Mouse (Mus musculus): ENCODE results near the gene Utrn.

Utrn gene

GRCm38 (mm10) chr10:12735695-12736094, 133.5 kb downstream of the Utrn start:
- DNase-seq (ENCODE audit: low read depth, low spot score) = no peak

- DNase-seq (ENCODE audit: low read depth, low spot score) = no peak
Measured at GRCm38 (mm10) chr10:12731459-12731858, 137.7 kb downstream of the Utrn start.

- no peak for DNase-seq (ENCODE audit: low read depth, low spot score)
Measured at GRCm38 (mm10) chr10:12729635-12730034, 139.5 kb downstream of the Utrn start.

GRCm38 (mm10) chr10:12729033-12729432, 140.1 kb downstream of the Utrn start:
- no peak for DNase-seq (ENCODE audit: low read depth, low spot score)

- DNase-seq (ENCODE audit: low read depth, low spot score) = no peak
Measured at GRCm38 (mm10) chr10:12727881-12728280, 141.3 kb downstream of the Utrn start.

- no peak for DNase-seq (ENCODE audit: low read depth, low spot score)
Measured at GRCm38 (mm10) chr10:12726041-12726608, 143.0 kb downstream of the Utrn start.

- DNase-seq (ENCODE audit: low read depth, low spot score) = no peak
Measured at GRCm38 (mm10) chr10:12724247-12725001, 144.7 kb downstream of the Utrn start.

- DNase-seq (ENCODE audit: low read depth, low spot score) = no peak
Measured at GRCm38 (mm10) chr10:12723269-12723668, 145.9 kb downstream of the Utrn start.

GRCm38 (mm10) chr10:12722111-12722510, 147.1 kb downstream of the Utrn start:
- no peak for DNase-seq (ENCODE audit: low read depth, low spot score)

GRCm38 (mm10) chr10:12718386-12718785, 150.8 kb downstream of the Utrn start:
- no peak for DNase-seq (ENCODE audit: low read depth, low spot score)

GRCm38 (mm10) chr10:12717381-12717780, 151.8 kb downstream of the Utrn start:
- DNase-seq (ENCODE audit: low read depth, low spot score) = no peak

- DNase-seq (ENCODE audit: low read depth, low spot score) = no peak
Measured at GRCm38 (mm10) chr10:12716657-12717327, 152.4 kb downstream of the Utrn start.

- DNase-seq (ENCODE audit: low read depth, low spot score) = no peak
Measured at GRCm38 (mm10) chr10:12713236-12713855, 155.8 kb downstream of the Utrn start.

GRCm38 (mm10) chr10:12711332-12711831, 157.8 kb downstream of the Utrn start:
- DNase-seq (ENCODE audit: low read depth, low spot score) = no peak

- DNase-seq (ENCODE audit: low read depth, low spot score) = no peak
Measured at GRCm38 (mm10) chr10:12706516-12706915, 162.6 kb downstream of the Utrn start.

- no peak for DNase-seq (ENCODE audit: low read depth, low spot score)
Measured at GRCm38 (mm10) chr10:12705990-12706389, 163.2 kb downstream of the Utrn start.

GRCm38 (mm10) chr10:12704290-12704689, 164.9 kb downstream of the Utrn start:
- no peak for DNase-seq (ENCODE audit: low read depth, low spot score)

- no peak for DNase-seq (ENCODE audit: low read depth, low spot score)
Measured at GRCm38 (mm10) chr10:12703526-12703925, 165.6 kb downstream of the Utrn start.

- DNase-seq (ENCODE audit: low read depth, low spot score) = no peak
Measured at GRCm38 (mm10) chr10:12702140-12702539, 167.0 kb downstream of the Utrn start.

GRCm38 (mm10) chr10:12701694-12702093, 167.5 kb downstream of the Utrn start:
- no peak for DNase-seq (ENCODE audit: low read depth, low spot score)

- no peak for DNase-seq (ENCODE audit: low read depth, low spot score)
Measured at GRCm38 (mm10) chr10:12700576-12700975, 168.6 kb downstream of the Utrn start.

GRCm38 (mm10) chr10:12697902-12698301, 171.3 kb downstream of the Utrn start:
- DNase-seq (ENCODE audit: low read depth, low spot score) = no peak
